Mouse (Mus musculus) midbrain, embryonic 14.5 days (tissue): ENCODE measurements around the gene Usb1. TPM values are rescaled to one million over a fixed set of nuclear protein-coding genes. Genes with fewer than 3 reads are reported as not detected.

Experiments used
- ATAC-seq: fragments of 200-750 bp; cut with Nextera tagmentation; 2 replicates; pipeline ENCODE4 v1.8.0; 2017; ENCODE audit warnings: moderate number of reproducible peaks, moderate library complexity; ENCODE audit not compliant: low FRiP score, low TSS enrichment
- DNase-seq: peaks from one replicate; pipeline ENCODE4 v3.0.0-alpha.2; 2015
- H3K27ac ChIP-seq: fragments of 300-500 bp; sonication (generic); replicated peaks from 2 replicates; pipeline ENCODE4 v1.5.1; 2014; ENCODE audit warnings: mild to moderate bottlenecking, low read depth, low read length, moderate library complexity
- H3K27me3 ChIP-seq: fragments of 300-500 bp; sonication (generic); 2 replicates; pipeline ENCODE4 v1.6.1; 2014; ENCODE audit warnings: low read length, control low read depth, mixed read lengths; ENCODE audit not compliant: control insufficient read depth, insufficient read depth
- H3K36me3 ChIP-seq: fragments of 300-500 bp; sonication (generic); 2 replicates; pipeline ENCODE4 v1.6.1; 2014; ENCODE audit warnings: low read length, control low read depth; ENCODE audit not compliant: control insufficient read depth, insufficient read depth
- H3K4me1 ChIP-seq: fragments of 300-500 bp; sonication (generic); 2 replicates; pipeline ENCODE4 v1.6.1; 2014; ENCODE audit warnings: mild to moderate bottlenecking, antibody characterized with exemption, low read length, control low read depth; ENCODE audit not compliant: control insufficient read depth, insufficient read depth
- H3K4me2 ChIP-seq: fragments of 300-500 bp; sonication (generic); 2 replicates; pipeline ENCODE4 v1.6.1; 2014; ENCODE audit warnings: mild to moderate bottlenecking, low read length, moderate library complexity
- H3K4me3 ChIP-seq: fragments of 300-500 bp; sonication (generic); replicated peaks from 2 replicates; pipeline ENCODE4 v1.5.1; 2014; ENCODE audit warnings: low read depth, low read length
- H3K9ac ChIP-seq: fragments of 300-500 bp; sonication (generic); replicated peaks from 2 replicates; pipeline ENCODE4 v1.6.1; 2014; ENCODE audit warnings: mild to moderate bottlenecking, low read length, moderate library complexity
- H3K9me3 ChIP-seq: fragments of 300-500 bp; sonication (generic); 2 replicates; pipeline ENCODE4 v1.6.1; 2016; ENCODE audit warnings: low read length, control low read depth, mixed read lengths; ENCODE audit not compliant: control insufficient read depth
- WGBS: fragments of 180-500 bp; shearing (Covaris S2); extraction: QIAGEN DNeasy Blood & Tissue Kit; methylation state at CpG from one replicate; pipeline ENCODE4 v1.1.7; 2014; 5-methylcytosine and 5-hydroxymethylcytosine counted together
- polyA plus RNA-seq: library from polyadenylated mRNA; unstranded; fragments of >200 nt; fragmentation: Nextera tagmentation; extraction: Ambion mirVana; gene quantifications from 2 replicates; pipeline ENCODE4 v1.2.1, GENCODE M21; 2014

Usb1 gene
- polyA plus RNA-seq, 1 experiment from 2014 or later, result 32.0 TPM

DNA sequence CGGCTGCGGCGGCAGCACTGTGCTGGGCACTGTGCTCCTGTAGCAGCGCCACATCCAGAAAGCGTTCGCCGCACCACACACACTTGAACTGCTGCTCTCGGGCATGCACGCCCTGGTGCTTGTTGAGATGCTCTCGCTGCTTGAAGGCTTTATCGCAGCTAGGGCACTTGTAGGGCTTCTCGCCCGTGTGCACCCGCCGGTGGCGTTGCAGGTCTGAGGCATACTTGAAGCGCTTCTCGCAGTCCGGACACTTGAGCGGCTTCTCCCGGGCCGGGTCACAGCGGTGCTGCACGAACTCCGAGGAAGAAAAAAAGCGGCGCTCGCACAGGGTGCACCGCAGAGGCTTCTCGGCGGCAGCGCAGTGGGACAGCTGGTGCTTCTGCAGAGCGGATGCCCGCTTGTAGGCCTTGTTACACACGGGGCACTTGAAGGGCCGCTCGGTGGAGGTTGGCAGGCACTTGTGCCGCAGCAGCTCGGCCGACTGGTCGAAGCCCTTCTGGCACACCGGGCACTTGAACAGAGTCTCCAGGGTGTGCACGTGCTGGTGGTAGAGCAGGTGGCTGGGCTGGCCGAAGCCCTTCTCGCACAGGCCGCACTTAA, 4.1 kb upstream of the Usb1 start:
- Histone ChIP-seq H3K4me1 (peaks cover 20% of the 10 kb centered on the region), H3K4me3 (no peak overlapping the region), H3K9me3 (no peaks in the 10 kb centered on the region), H3K27me3 (no peaks in the 10 kb centered on the region), H3K4me2 (no peak overlapping the region), H3K36me3 (peaks cover 62% of the 10 kb centered on the region), H3K27ac (no peak overlapping the region), H3K9ac (no peak overlapping the region)
- DNase-seq (no peak), ATAC-seq (no peak)
- WGBS, result 91% methylated on average over 46 of the region's 46 CpGs

DNA sequence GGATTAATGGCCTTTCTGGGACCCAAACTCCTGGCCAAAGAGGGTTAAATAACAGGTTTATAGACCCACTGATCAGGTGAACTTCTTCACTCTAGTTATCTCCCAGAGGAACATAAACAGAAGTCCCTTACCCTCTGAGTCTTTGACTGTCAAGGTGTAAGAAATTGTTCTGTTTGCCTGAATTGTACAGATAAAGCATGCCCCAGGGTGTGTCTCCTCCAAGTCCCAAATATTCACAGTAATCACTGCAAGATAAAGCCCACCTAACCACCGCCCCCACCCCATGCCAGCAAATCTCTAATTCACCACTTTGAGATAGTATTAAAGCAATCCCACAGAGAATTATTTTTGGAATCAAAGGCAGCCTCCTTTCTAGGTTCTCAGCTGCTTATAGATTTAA, 1.7 kb upstream of the Usb1 start:
- ATAC-seq (no peak), DNase-seq (no peak)
- Histone ChIP-seq H3K4me3 (peak overlapping the region; percentile 88), H3K9me3 (no peaks in the 10 kb centered on the region), H3K27ac (no peak overlapping the region), H3K9ac (peak overlapping the region; percentile 96), H3K27me3 (no peaks in the 10 kb centered on the region), H3K36me3 (peaks cover 47% of the 10 kb centered on the region), H3K4me1 (peaks cover 21% of the 10 kb centered on the region), H3K4me2 (peak overlapping the region; percentile 89)
- 74% methylated on average over 1 of the region's 1 CpGs for WGBS

DNA sequence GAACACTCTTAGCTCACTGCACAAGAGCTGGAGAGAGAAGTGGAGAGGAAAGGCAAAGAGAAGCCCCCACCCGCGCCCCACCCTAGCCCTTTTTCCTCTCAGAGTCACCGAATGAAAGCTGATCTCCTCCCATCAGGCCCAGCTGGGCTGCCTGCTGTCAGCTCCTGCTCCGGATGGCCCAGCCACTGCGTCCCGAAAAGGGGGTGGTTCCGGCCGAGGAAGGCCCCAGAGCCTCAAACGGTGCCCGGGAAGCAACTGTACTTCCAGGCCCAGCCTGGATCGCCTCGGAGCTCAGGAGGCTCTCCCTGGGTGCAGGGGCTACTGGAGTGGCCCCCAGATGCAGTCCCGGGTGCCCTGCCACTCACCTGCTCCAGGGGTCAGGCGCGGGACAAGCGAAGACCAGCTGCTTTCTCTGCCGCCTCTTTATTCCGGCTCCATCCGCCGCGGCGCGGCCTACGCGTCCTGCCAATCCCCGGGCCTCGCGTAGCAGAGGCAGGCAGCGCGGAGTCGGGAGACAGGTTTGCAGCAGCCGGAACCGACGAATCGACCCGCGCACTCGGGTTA, 846 bp upstream of the Usb1 start:
- Histone ChIP-seq H3K27ac (peak overlapping the region; percentile 93), H3K9me3 (no peaks in the 10 kb centered on the region), H3K27me3 (no peaks in the 10 kb centered on the region), H3K4me2 (peak overlapping the region; percentile 89), H3K4me3 (peak overlapping the region; percentile 88), H3K36me3 (peaks cover 39% of the 10 kb centered on the region), H3K9ac (peak overlapping the region; percentile 96), H3K4me1 (peaks cover 21% of the 10 kb centered on the region)
- under 1% methylated on average over 38 of the region's 38 CpGs for WGBS
- DNase-seq, result no peak
- peak; percentile 49 for ATAC-seq

DNA sequence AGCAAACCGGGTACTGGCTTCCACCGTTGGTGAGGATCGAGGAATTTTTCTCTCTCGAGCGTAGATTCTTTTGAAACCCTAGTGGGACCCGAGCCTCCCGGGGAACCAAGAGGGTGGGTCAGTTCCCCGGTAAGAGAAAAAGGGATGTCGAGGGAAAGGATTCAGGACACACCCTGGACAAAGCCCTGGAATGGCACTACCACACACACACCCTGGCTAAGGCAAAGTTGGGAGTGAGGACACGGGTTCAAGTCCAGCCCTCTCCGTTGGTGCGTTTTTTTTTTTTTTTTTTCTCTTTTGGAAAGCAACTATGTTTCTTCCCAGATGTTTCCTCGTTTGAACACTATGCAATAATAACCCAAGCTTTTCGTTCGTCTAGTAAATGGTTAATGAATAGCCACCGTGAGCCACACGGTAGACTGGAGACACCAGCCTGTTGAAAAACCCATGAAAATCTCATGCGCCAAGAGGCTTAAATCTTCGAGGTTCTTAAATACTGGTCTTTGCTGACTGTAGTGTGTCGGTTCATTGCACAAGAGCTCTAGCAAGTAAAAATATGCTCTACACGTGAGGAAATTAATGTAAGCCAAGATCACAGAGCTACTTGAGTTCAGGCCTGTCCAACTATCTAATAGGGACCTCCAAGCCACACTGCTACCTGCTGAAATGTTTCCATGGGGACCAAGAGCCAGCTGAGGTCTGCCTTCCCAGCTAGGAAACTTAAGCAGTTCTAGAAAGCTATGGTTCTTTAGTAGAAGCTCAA, 534 bp downstream of the Usb1 start:
- Histone ChIP-seq H3K4me1 (peaks cover 21% of the 10 kb centered on the region), H3K27ac (peak overlapping the region; percentile 93), H3K36me3 (peaks cover 28% of the 10 kb centered on the region), H3K9ac (peak overlapping the region; percentile 96), H3K4me2 (peak overlapping the region; percentile 89), H3K4me3 (peak overlapping the region; percentile 88), H3K27me3 (no peaks in the 10 kb centered on the region), H3K9me3 (no peaks in the 10 kb centered on the region)
- ATAC-seq, result peak; percentile 5; the same call in 1 of the 2 replicates
- no peak for DNase-seq
- WGBS, result 27% methylated on average over 21 of the region's 21 CpGs

DNA sequence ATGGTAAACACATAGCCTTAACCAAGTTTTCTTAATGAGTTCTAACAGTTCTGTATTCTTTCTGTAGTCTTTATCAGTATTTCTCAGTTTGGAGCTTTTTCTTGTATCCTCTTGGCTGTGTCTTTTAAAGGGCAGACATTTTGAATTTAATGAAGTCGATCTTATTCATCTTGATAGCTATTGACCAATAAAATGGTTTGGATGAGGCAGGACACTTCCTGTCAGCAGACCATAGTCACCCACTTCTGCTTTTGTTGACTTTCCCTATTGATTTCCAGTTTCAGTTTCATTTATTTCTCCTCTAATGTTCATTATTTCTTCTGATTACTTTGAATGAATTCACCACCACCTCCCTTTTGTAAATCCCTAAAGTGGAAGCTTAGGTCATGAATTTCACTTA, 3.6 kb downstream of the Usb1 start:
- Histone ChIP-seq H3K27ac (no peak overlapping the region), H3K4me3 (no peak overlapping the region), H3K36me3 (peaks cover 20% of the 10 kb centered on the region), H3K4me1 (peaks cover 9% of the 10 kb centered on the region), H3K9ac (no peak overlapping the region), H3K4me2 (no peak overlapping the region), H3K9me3 (no peaks in the 10 kb centered on the region), H3K27me3 (no peaks in the 10 kb centered on the region)
- DNase-seq, result no peak
- 91% methylated on average over 1 of the region's 1 CpGs for WGBS
- no peak for ATAC-seq

DNA sequence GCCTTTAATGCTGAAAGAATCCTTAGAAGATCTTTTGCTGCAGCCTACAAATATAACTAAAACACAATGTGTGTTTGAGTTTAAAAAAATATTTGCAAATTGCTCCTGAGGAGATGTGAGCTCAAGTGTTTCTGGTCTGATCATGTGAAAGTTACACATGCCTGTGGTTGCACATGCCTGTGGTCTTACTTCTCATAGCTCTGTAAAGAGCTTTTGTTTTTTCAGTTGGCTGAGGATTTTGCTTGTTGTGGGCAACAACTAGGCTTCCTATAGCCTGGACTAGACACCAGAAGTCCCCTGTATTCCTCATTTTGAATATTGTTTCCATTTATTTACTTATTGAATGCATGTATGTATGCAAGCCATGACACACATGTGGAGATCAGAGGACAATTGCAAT, 4.3 kb downstream of the Usb1 start:
- no peaks in the 10 kb centered on the region for H3K9me3 ChIP-seq
- no peak overlapping the region for H3K4me2 ChIP-seq
- H3K4me3 ChIP-seq, result no peak overlapping the region
- no peak overlapping the region for H3K9ac ChIP-seq
- no peak for ATAC-seq
- H3K27ac ChIP-seq, result no peak overlapping the region
- no peaks in the 10 kb centered on the region for H3K27me3 ChIP-seq
- peaks cover 7% of the 10 kb centered on the region; the same call in 1 of the 2 replicates for H3K4me1 ChIP-seq
- DNase-seq, result no peak
- H3K36me3 ChIP-seq, result peaks cover 27% of the 10 kb centered on the region

GRCm38 (mm10) chr8:95341721-95342120, 9.6 kb downstream of the Usb1 start:
- ATAC-seq (no peak), DNase-seq (no peak)
- Histone ChIP-seq H3K4me1 (no peaks in the 10 kb centered on the region), H3K9me3 (no peaks in the 10 kb centered on the region), H3K9ac (no peak overlapping the region), H3K27me3 (no peaks in the 10 kb centered on the region), H3K27ac (no peak overlapping the region), H3K4me3 (no peak overlapping the region), H3K36me3 (peaks cover 48% of the 10 kb centered on the region), H3K4me2 (no peak overlapping the region)
- 69% methylated on average over 5 of the region's 5 CpGs for WGBS

DNA sequence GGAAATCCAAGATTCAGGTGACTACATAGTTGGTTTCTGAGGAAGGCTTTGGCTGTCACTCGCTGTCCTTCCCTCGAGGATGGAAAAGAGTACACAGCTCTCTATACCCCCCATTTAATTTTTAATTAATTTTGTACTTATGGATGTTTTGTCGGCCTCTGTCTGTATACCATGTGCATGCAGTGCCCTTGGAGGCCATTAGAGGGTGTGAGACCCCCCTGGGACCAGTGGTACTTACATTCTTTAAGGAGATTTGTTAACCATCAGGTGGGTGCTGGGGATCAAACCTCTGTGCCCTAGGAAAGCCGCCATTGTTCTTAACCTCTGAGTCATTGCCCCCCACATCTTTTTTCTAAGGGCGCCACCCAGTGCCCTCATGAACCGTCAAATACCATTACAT, 12.6 kb downstream of the Usb1 start:
- H3K9ac ChIP-seq, result no peak overlapping the region
- ATAC-seq (no peak), DNase-seq (no peak)
- H3K36me3 ChIP-seq, result peaks cover 29% of the 10 kb centered on the region
- no peak overlapping the region for H3K27ac ChIP-seq
- 78% methylated on average over 6 of the region's 6 CpGs for WGBS
- no peak overlapping the region for H3K4me3 ChIP-seq
- no peaks in the 10 kb centered on the region for H3K9me3 ChIP-seq
- H3K4me2 ChIP-seq, result no peak overlapping the region
- no peaks in the 10 kb centered on the region for H3K27me3 ChIP-seq
- no peaks in the 10 kb centered on the region for H3K4me1 ChIP-seq
